Mouse (Mus musculus): Measurements from ENCODE around the gene Plod3. TPM values are rescaled to one million over a fixed set of nuclear protein-coding genes. Genes with fewer than 3 reads are reported as not detected.

The Plod3 gene
- polyA plus RNA-seq, 1 experiment from 2014 or later, result 64.4 TPM

DNA sequence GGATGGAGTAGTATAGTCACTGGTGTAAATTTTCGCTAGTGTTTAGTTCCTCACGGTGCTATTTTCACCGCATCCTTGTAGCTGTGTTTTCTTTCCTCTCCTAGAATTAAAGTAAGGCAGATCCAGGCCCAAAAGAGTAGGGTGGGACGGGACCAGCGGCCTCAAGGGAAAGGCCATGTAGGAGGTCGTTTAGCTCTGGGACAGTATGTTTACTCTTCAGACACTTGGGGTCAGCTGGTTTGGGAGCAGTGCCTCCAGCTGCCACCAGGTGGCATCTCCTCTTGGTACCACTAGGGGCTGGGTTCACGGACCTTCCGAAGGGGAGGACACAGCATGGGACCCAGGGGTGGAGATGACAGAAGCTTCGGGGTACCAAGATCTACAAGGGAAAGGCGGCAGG is 24.3 kb upstream of the Plod3 start:
- Histone ChIP-seq H3K36me3 (ENCODE audit: insufficient read depth, low read length) (peaks cover 19% of the 10 kb centered on the region), H3K4me3 (ENCODE audit: low read length) (peak overlapping the region; percentile 83), H3K4me2 (replicated peaks; ENCODE audit: low read depth, low read length) (peak overlapping the region; percentile 86), H3K9ac (replicated peaks; ENCODE audit: low read length) (peak overlapping the region; percentile 93), H3K4me1 (ENCODE audit: insufficient read depth, low read length) (peaks cover 44% of the 10 kb centered on the region), H3K27me3 (ENCODE audit: insufficient read depth, low read length) (no peaks in the 10 kb centered on the region), H3K9me3 (ENCODE audit: low read length) (no peaks in the 10 kb centered on the region), H3K27ac (ENCODE audit: low read length) (peak overlapping the region; percentile 94)
- ATAC-seq (ENCODE audit: low FRiP score, low TSS enrichment), result peak; percentile 57; the same call in 1 of the 2 replicates
- WGBS, result 2% methylated on average over 10 of the region's 10 CpGs

DNA sequence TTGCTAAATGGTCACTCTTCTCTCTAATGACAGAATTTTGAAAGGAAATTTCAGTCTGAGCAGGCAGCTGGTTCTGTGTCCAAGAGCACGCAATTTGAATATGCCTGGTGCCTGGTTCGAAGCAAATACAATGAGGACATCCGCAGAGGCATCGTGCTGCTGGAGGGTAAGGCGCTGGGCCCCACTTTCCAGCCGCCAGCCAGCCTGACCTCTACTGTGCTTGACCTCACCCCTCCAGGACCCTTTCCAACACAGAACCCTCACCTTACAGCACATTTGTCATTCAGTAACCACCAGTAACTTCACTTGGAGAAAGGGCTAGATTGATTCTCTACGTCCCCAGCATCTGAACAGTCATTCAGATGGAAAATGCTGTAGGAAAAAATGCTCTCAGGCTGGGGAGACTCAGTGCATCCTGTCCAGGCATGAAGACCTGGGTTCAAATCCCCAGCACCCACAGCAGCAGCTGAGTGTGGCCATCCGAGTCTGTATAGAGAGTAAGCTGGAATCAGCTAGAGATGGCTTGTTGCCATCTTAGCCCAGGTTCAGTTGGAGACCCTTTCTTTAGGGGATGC is 23.8 kb upstream of the Plod3 start:
- WGBS, result 69% methylated on average over 8 of the region's 8 CpGs
- Histone ChIP-seq H3K9ac (replicated peaks; ENCODE audit: low read length) (peak overlapping the region; percentile 93), H3K4me3 (ENCODE audit: low read length) (peak overlapping the region; percentile 83), H3K9me3 (ENCODE audit: low read length) (no peaks in the 10 kb centered on the region), H3K4me2 (replicated peaks; ENCODE audit: low read depth, low read length) (peak overlapping the region; percentile 86), H3K27ac (ENCODE audit: low read length) (peak overlapping the region; percentile 94), H3K27me3 (ENCODE audit: insufficient read depth, low read length) (no peaks in the 10 kb centered on the region), H3K36me3 (ENCODE audit: insufficient read depth, low read length) (peaks cover 19% of the 10 kb centered on the region), H3K4me1 (ENCODE audit: insufficient read depth, low read length) (peaks cover 47% of the 10 kb centered on the region)
- ATAC-seq (ENCODE audit: low FRiP score, low TSS enrichment), result no peak

DNA sequence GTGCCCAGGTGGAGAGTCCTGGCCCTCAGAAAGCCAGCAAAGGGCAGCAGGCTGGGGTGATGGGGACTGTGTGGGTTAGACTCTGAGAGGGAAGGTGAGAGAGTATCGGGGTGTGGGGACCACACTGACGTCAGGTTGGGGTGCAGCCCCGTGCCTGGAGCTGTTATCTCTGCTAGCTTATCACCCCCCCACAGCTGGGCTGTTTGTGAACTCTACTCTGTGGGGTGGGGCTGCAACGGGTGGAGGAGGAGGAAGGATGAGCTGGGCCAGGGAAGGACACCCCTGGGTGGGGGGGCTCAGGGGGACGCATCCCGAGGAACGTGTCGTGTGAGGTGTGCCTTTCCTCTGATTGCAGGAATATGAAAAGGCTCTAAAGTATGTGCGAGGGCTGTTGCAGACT is 21.6 kb upstream of the Plod3 start:
- H3K9ac ChIP-seq (replicated peaks; ENCODE audit: low read length), result peak overlapping the region; percentile 10; the same call in 1 of the 2 replicates
- H3K4me3 ChIP-seq (ENCODE audit: low read length), result no peak overlapping the region
- H3K4me2 ChIP-seq (replicated peaks; ENCODE audit: low read depth, low read length), result no peak overlapping the region
- ATAC-seq (ENCODE audit: low FRiP score, low TSS enrichment), result no peak
- H3K36me3 ChIP-seq (ENCODE audit: insufficient read depth, low read length), result peaks cover 21% of the 10 kb centered on the region
- no peaks in the 10 kb centered on the region for H3K9me3 ChIP-seq (ENCODE audit: low read length)
- peaks cover 47% of the 10 kb centered on the region for H3K4me1 ChIP-seq (ENCODE audit: insufficient read depth, low read length)
- WGBS, result 82% methylated on average over 9 of the region's 9 CpGs
- peak overlapping the region; percentile 92 for H3K27ac ChIP-seq (ENCODE audit: low read length)
- no peaks in the 10 kb centered on the region for H3K27me3 ChIP-seq (ENCODE audit: insufficient read depth, low read length)

DNA sequence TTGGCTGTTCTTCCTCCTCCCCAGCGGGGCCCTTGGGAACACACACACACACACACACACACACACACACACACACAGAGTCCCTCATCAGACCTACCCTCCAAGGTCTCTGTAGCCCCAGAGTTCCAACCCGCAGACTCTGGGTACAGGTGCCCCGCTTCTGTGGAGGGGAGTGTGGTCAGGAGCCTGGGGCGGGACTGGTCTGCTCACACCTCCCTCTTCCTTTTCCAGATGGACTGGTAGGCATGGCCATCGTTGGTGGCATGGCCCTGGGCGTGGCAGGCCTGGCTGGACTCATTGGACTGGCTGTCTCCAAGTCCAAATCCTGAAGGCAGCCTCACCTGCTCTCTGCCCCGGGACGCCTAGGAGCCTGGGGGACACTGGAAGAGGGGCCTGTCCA is 21.1 kb upstream of the Plod3 start:
- 74% methylated on average over 7 of the region's 8 CpGs for WGBS
- Histone ChIP-seq H3K4me1 (ENCODE audit: insufficient read depth, low read length) (peaks cover 47% of the 10 kb centered on the region), H3K4me2 (replicated peaks; ENCODE audit: low read depth, low read length) (peak overlapping the region; percentile 21; the same call in 1 of the 2 replicates), H3K9ac (replicated peaks; ENCODE audit: low read length) (peak overlapping the region; percentile 40; the same call in 1 of the 2 replicates), H3K4me3 (ENCODE audit: low read length) (no peak overlapping the region), H3K9me3 (ENCODE audit: low read length) (no peaks in the 10 kb centered on the region), H3K36me3 (ENCODE audit: insufficient read depth, low read length) (peaks cover 21% of the 10 kb centered on the region), H3K27ac (ENCODE audit: low read length) (peak overlapping the region; percentile 92), H3K27me3 (ENCODE audit: insufficient read depth, low read length) (no peaks in the 10 kb centered on the region)
- no peak for ATAC-seq (ENCODE audit: low FRiP score, low TSS enrichment)

- peak; percentile 57 for ATAC-seq (ENCODE audit: low FRiP score, low TSS enrichment)
- 23% methylated on average over 6 of the region's 6 CpGs for WGBS
Measured at GRCm38 (mm10) chr5:136966331-136966730, 20.5 kb upstream of the Plod3 start, which contains the start of gene Cldn15. TSS of gene Cldn15 (plus strand) at chr5:136966616.

GRCm38 (mm10) chr5:136966861-136967455 is 19.9 kb upstream of the Plod3 start:
- no peak overlapping the region; the same call in 1 of the 2 replicates for H3K4me2 ChIP-seq (replicated peaks; ENCODE audit: low read depth, low read length)
- peaks cover 42% of the 10 kb centered on the region for H3K4me1 ChIP-seq (ENCODE audit: insufficient read depth, low read length)
- H3K27ac ChIP-seq (ENCODE audit: low read length), result peak overlapping the region; percentile 92
- H3K36me3 ChIP-seq (ENCODE audit: insufficient read depth, low read length), result peaks cover 21% of the 10 kb centered on the region
- ATAC-seq (ENCODE audit: low FRiP score, low TSS enrichment), result no peak
- no peaks in the 10 kb centered on the region for H3K9me3 ChIP-seq (ENCODE audit: low read length)
- no peak overlapping the region for H3K4me3 ChIP-seq (ENCODE audit: low read length)
- peak overlapping the region; percentile 40; the same call in 1 of the 2 replicates for H3K9ac ChIP-seq (replicated peaks; ENCODE audit: low read length)
- no peaks in the 10 kb centered on the region for H3K27me3 ChIP-seq (ENCODE audit: insufficient read depth, low read length)
- 79% methylated on average over 4 of the region's 4 CpGs for WGBS

More at GRCm38 (mm10) chr5:136966331-136966730, 20.5 kb upstream of the Plod3 start, which contains the start of gene Cldn15:
- Histone ChIP-seq H3K27me3 (ENCODE audit: insufficient read depth, low read length) (no peaks in the 10 kb centered on the region), H3K4me1 (ENCODE audit: insufficient read depth, low read length) (peaks cover 45% of the 10 kb centered on the region), H3K36me3 (ENCODE audit: insufficient read depth, low read length) (peaks cover 21% of the 10 kb centered on the region), H3K9ac (replicated peaks; ENCODE audit: low read length) (peak within 1 kb of the TSS; percentile 40), H3K4me3 (ENCODE audit: low read length) (no peak within 1 kb of the TSS), H3K4me2 (replicated peaks; ENCODE audit: low read depth, low read length) (peak within 1 kb of the TSS; percentile 21), H3K27ac (ENCODE audit: low read length) (peak within 1 kb of the TSS; percentile 92), H3K9me3 (ENCODE audit: low read length) (no peaks in the 10 kb centered on the region)

GRCm38 (mm10) chr5:136967592-136967991 is 19.2 kb upstream of the Plod3 start:
- Histone ChIP-seq H3K9me3 (ENCODE audit: low read length) (no peaks in the 10 kb centered on the region), H3K4me1 (ENCODE audit: insufficient read depth, low read length) (peaks cover 41% of the 10 kb centered on the region), H3K27me3 (ENCODE audit: insufficient read depth, low read length) (no peaks in the 10 kb centered on the region), H3K27ac (ENCODE audit: low read length) (peak overlapping the region; percentile 92), H3K4me3 (ENCODE audit: low read length) (no peak overlapping the region), H3K4me2 (replicated peaks; ENCODE audit: low read depth, low read length) (0 out of 2 replicates have a peak overlapping the region, but pooled peaks have one; percentile 1), H3K36me3 (ENCODE audit: insufficient read depth, low read length) (peaks cover 21% of the 10 kb centered on the region), H3K9ac (replicated peaks; ENCODE audit: low read length) (no peak overlapping the region)
- peak; percentile 53; the same call in 1 of the 2 replicates for ATAC-seq (ENCODE audit: low FRiP score, low TSS enrichment)
- 34% methylated on average over 10 of the region's 10 CpGs for WGBS

GRCm38 (mm10) chr5:136970703-136971102 is 16.1 kb upstream of the Plod3 start:
- no peak overlapping the region for H3K4me3 ChIP-seq (ENCODE audit: low read length)
- H3K27ac ChIP-seq (ENCODE audit: low read length), result no peak overlapping the region
- no peaks in the 10 kb centered on the region for H3K27me3 ChIP-seq (ENCODE audit: insufficient read depth, low read length)
- peaks cover 22% of the 10 kb centered on the region for H3K4me1 ChIP-seq (ENCODE audit: insufficient read depth, low read length)
- peaks cover 7% of the 10 kb centered on the region; the same call in 1 of the 2 replicates for H3K36me3 ChIP-seq (ENCODE audit: insufficient read depth, low read length)
- H3K4me2 ChIP-seq (replicated peaks; ENCODE audit: low read depth, low read length), result no peak overlapping the region
- WGBS, result 53% methylated on average over 1 of the region's 1 CpGs
- no peak for ATAC-seq (ENCODE audit: low FRiP score, low TSS enrichment)
- H3K9ac ChIP-seq (replicated peaks; ENCODE audit: low read length), result no peak overlapping the region
- H3K9me3 ChIP-seq (ENCODE audit: low read length), result no peaks in the 10 kb centered on the region

DNA sequence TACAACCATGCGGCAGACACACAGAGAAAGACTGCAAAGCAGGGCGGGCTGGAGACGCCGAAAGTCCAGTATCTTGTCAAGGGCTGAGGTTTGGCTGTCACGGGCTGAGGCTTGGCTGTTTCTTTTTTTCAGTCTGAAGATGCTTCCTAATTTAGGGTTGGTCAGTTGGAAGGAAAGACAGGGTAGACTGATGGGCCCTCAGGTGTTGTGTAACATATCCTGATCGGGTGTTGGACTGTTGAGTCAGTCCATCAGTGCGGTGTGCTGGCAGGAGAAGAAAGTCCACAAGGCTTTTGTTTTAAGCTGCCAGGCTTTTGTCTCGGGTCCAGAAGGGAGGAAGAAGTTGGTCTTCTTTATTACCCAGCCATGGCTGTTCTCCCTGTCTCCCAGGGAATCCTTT is 13.1 kb upstream of the Plod3 start:
- Histone ChIP-seq H3K4me3 (ENCODE audit: low read length) (no peak overlapping the region), H3K36me3 (ENCODE audit: insufficient read depth, low read length) (0 out of 2 replicates have a peak, but pooled peaks cover under 1% of the 10 kb centered on the region), H3K27ac (ENCODE audit: low read length) (no peak overlapping the region), H3K27me3 (ENCODE audit: insufficient read depth, low read length) (no peaks in the 10 kb centered on the region), H3K4me1 (ENCODE audit: insufficient read depth, low read length) (no peaks in the 10 kb centered on the region), H3K4me2 (replicated peaks; ENCODE audit: low read depth, low read length) (no peak overlapping the region), H3K9me3 (ENCODE audit: low read length) (no peaks in the 10 kb centered on the region), H3K9ac (replicated peaks; ENCODE audit: low read length) (no peak overlapping the region)
- ATAC-seq (ENCODE audit: low FRiP score, low TSS enrichment), result no peak
- 77% methylated on average over 8 of the region's 8 CpGs for WGBS

- no peak overlapping the region for H3K27ac ChIP-seq (ENCODE audit: low read length)
- no peaks in the 10 kb centered on the region for H3K27me3 ChIP-seq (ENCODE audit: insufficient read depth, low read length)
- peaks cover 14% of the 10 kb centered on the region for H3K36me3 ChIP-seq (ENCODE audit: insufficient read depth, low read length)
- H3K4me3 ChIP-seq (ENCODE audit: low read length), result no peak overlapping the region
- no peak overlapping the region for H3K9ac ChIP-seq (replicated peaks; ENCODE audit: low read length)
- H3K4me1 ChIP-seq (ENCODE audit: insufficient read depth, low read length), result no peaks in the 10 kb centered on the region
- no peaks in the 10 kb centered on the region for H3K9me3 ChIP-seq (ENCODE audit: low read length)
- WGBS, result 62% methylated on average over 4 of the region's 4 CpGs
- no peak overlapping the region for H3K4me2 ChIP-seq (replicated peaks; ENCODE audit: low read depth, low read length)
- ATAC-seq (ENCODE audit: low FRiP score, low TSS enrichment), result no peak
Measured at GRCm38 (mm10) chr5:136977769-136978168, 9.1 kb upstream of the Plod3 start.

Measured in kidney, embryonic 16.5 days (tissue).